Mouse (Mus musculus): ENCODE data around the gene Pip5kl1.

DNA sequence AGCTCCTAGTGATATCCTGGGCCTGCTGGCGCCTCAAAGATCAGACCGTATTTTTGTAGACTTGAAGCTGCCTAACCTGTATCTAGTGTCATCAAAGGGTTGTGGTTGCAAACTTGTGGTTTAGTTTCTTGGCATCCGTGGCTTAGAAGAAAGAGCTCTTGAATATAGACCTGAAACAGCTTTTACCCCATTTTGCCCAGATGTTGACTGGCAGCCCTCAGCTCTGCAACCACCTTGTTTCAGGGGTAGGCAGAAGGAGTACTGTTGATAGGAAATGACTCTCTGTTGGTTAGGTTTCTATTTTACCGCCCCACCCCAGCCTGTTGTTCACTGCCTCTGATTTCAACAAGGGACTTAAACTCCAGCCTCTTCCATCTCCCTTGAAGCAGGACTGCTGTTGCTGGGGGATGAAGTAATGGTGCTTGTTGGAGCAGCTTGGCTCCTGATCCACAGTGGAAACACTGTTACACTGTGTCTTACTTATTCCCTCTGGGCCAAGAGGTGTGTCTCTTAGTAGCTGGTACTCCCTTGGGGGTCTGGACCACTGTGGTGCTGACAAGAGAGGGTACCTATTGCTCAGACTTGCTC, 32.5 kb upstream of the Pip5kl1 start:
- no peak for TF ChIP-seq CTCF (IDR thresholded peaks at IDR 0.05; ENCODE audit: low read depth, low read length)
- TF ChIP-seq TAL1 (conservative IDR thresholded peaks at IDR 0.05; ENCODE audit: low read depth, low read length) = no peak
